Mouse (Mus musculus) stomach, embryonic 14.5 days (tissue): ENCODE results near the gene Pigx. TPM values are rescaled to one million over a fixed set of nuclear protein-coding genes. Genes with fewer than 3 reads are reported as not detected.

Experiments
- ATAC-seq: fragments of 200-750 bp; cut with Nextera tagmentation; 2 replicates; pipeline ENCODE4 v1.8.0; 2017; ENCODE audit warnings: low read depth, moderate TSS enrichment; ENCODE audit not compliant: insufficient number of reproducible peaks, insufficient read depth, low FRiP score
- H3K27ac ChIP-seq: fragments of 300-500 bp; sonication (generic); 2 replicates; pipeline ENCODE4 v1.5.1; 2014; ENCODE audit warnings: mild to moderate bottlenecking, low read length, moderate library complexity, mixed read lengths
- H3K27me3 ChIP-seq: fragments of 300-500 bp; sonication (generic); 2 replicates; pipeline ENCODE4 v1.6.1; 2014; ENCODE audit warnings: low read length, control low read depth, mixed read lengths; ENCODE audit not compliant: control insufficient read depth, insufficient read depth
- H3K36me3 ChIP-seq: fragments of 300-500 bp; sonication (generic); 2 replicates; pipeline ENCODE4 v1.6.1; 2014; ENCODE audit warnings: mild to moderate bottlenecking, control low read depth, low read length, moderate library complexity, mixed read lengths; ENCODE audit not compliant: control insufficient read depth, insufficient read depth
- H3K4me1 ChIP-seq: fragments of 300-500 bp; sonication (generic); 2 replicates; pipeline ENCODE4 v1.6.1; 2014; ENCODE audit warnings: low read length, control low read depth, mixed read lengths; ENCODE audit not compliant: control insufficient read depth, insufficient read depth
- H3K4me2 ChIP-seq: fragments of 300-500 bp; sonication (generic); replicated peaks from 2 replicates; pipeline ENCODE4 v1.6.1; 2014; ENCODE audit warnings: low read depth, low read length, control low read depth
- H3K4me3 ChIP-seq: fragments of 300-500 bp; sonication (generic); 2 replicates; pipeline ENCODE4 v1.5.1; 2014; ENCODE audit warnings: low read depth, low read length, control low read depth
- H3K9ac ChIP-seq: fragments of 300-500 bp; sonication (generic); replicated peaks from 2 replicates; pipeline ENCODE4 v1.6.1; 2014; ENCODE audit warnings: low read depth, mild to moderate bottlenecking, control low read depth, low read length, moderate library complexity, mixed read lengths
- H3K9me3 ChIP-seq: fragments of 300-500 bp; sonication (generic); 2 replicates; pipeline ENCODE4 v1.6.1; 2016; ENCODE audit warnings: low read depth, low read length, control low read depth; ENCODE audit not compliant: control insufficient read depth
- WGBS: fragments of 180-500 bp; shearing (Covaris S2); extraction: QIAGEN DNeasy Blood & Tissue Kit; methylation state at CpG from one replicate; pipeline ENCODE4 v1.1.7; 2014; 5-methylcytosine and 5-hydroxymethylcytosine counted together
- polyA plus RNA-seq: library from polyadenylated mRNA; unstranded; fragments of >200 nt; fragmentation: Nextera tagmentation; extraction: Ambion mirVana; gene quantifications from 2 replicates; pipeline ENCODE4 v1.2.1, GENCODE M21; 2014

Gene Pigx
- polyA plus RNA-seq: 111 and 125 TPM in 2 replicates

GRCm38 (mm10) chr16:32099638-32100150, at the start of gene Pigx, which contains the start of gene Cep19:
Pigx (minus strand) TSS chr16:32099740.
Cep19 (plus strand) TSS chr16:32099800.
- no peaks in the 10 kb centered on the region for H3K27me3 ChIP-seq
- ATAC-seq: peak; percentile 96
- peaks cover 4% of the 10 kb centered on the region; the same call in 1 of the 2 replicates for H3K36me3 ChIP-seq
- H3K9me3 ChIP-seq: no peaks in the 10 kb centered on the region
- under 1% methylated on average over 34 of the region's 34 CpGs for WGBS
- peak within 1 kb of the TSS; percentile 83 for H3K4me3 ChIP-seq
- H3K4me2 ChIP-seq: peak within 1 kb of the TSS; percentile 80
- peak within 1 kb of the TSS; percentile 78 for H3K9ac ChIP-seq
- peak within 1 kb of the TSS; percentile 61; the same call in 1 of the 2 replicates for H3K27ac ChIP-seq
- H3K4me1 ChIP-seq: peaks cover 4% of the 10 kb centered on the region; the same call in 1 of the 2 replicates

DNA sequence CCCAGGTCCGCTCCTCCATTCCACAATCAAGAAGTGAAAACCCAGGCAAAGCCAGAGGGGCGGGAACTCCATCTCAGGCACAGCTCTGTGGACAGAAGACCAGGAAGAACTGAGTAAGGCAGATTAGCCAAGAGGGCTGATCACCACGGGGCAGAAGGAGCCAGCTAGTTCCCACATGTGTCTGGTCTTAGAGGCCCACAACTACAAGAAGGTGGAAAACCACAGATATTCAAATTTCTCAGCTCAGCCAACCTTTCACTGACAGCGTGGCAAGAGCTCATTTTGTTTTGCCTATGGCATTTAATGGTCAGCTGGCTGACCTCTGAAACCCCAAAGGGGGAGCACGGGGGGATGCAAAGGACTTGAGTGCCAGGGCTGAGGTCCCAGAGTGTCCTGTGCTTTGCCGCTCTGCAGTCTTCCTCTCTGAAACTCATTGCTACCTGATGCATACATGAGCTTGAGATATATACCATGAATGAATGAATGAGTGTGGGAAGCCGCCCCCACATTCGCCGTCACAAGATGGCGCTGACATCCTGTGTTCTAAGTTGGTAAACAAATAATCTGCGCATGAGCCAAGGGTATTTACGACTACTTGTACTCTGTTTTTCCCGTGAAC, 48.2 kb upstream of the Pigx start:
- no peak overlapping the region for H3K4me2 ChIP-seq
- WGBS: 69% methylated on average over 11 of the region's 13 CpGs
- no peak; the same call in 1 of the 2 replicates for ATAC-seq

DNA sequence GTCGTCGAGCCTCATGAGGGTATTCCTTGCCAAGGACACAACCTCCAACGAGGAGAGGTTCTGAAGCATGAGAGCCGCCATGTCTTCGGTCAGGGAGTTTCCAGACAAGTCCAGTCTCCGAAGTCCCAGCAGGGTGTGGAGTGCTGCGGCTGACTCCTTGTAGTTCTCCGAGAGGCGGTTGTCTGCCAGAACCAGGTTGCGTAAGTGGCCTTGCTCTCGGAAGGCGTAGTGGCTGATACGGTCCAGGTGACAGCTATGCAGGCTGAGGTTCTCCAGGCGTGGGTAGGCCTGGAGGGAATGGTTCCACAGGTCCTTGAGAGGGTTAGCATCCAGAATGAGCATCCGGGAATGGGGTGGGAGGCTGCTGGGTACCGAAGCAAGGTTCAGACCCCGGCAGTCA, 45.1 kb upstream of the Pigx start:
- 92% methylated on average over 17 of the region's 17 CpGs for WGBS
- Histone ChIP-seq H3K9ac (no peak overlapping the region), H3K4me2 (no peak overlapping the region), H3K4me1 (no peaks in the 10 kb centered on the region), H3K36me3 (no peaks in the 10 kb centered on the region), H3K27ac (no peak overlapping the region), H3K4me3 (no peak overlapping the region), H3K27me3 (no peaks in the 10 kb centered on the region), H3K9me3 (peaks cover 9% of the 10 kb centered on the region; the same call in 1 of the 2 replicates)
- ATAC-seq: no peak

More for the DNA sequence above, 48.2 kb upstream of the Pigx start:
- H3K9me3 ChIP-seq: peaks cover 9% of the 10 kb centered on the region; the same call in 1 of the 2 replicates
- H3K4me1 ChIP-seq: no peaks in the 10 kb centered on the region
- H3K4me3 ChIP-seq: no peak overlapping the region
- no peak overlapping the region for H3K9ac ChIP-seq
- H3K36me3 ChIP-seq: no peaks in the 10 kb centered on the region
- no peak overlapping the region for H3K27ac ChIP-seq
- H3K27me3 ChIP-seq: no peaks in the 10 kb centered on the region

- no peak for ATAC-seq
- H3K27me3 ChIP-seq: no peaks in the 10 kb centered on the region
- peaks cover 9% of the 10 kb centered on the region; the same call in 1 of the 2 replicates for H3K9me3 ChIP-seq
- no peaks in the 10 kb centered on the region for H3K36me3 ChIP-seq
- no peak overlapping the region for H3K4me3 ChIP-seq
- H3K4me2 ChIP-seq: no peak overlapping the region
- 94% methylated on average over 15 of the region's 15 CpGs for WGBS
- H3K4me1 ChIP-seq: no peaks in the 10 kb centered on the region
- H3K27ac ChIP-seq: no peak overlapping the region
- no peak overlapping the region for H3K9ac ChIP-seq
Observed at GRCm38 (mm10) chr16:32143766-32144165, 44.2 kb upstream of the Pigx start.

GRCm38 (mm10) chr16:32138954-32139353, 39.4 kb upstream of the Pigx start:
- no peak for ATAC-seq
- 70% methylated on average over 1 of the region's 1 CpGs for WGBS
- Histone ChIP-seq H3K9me3 (peaks cover 9% of the 10 kb centered on the region; the same call in 1 of the 2 replicates), H3K4me3 (no peak overlapping the region), H3K4me2 (no peak overlapping the region), H3K36me3 (no peaks in the 10 kb centered on the region), H3K27me3 (no peaks in the 10 kb centered on the region), H3K9ac (no peak overlapping the region), H3K4me1 (no peaks in the 10 kb centered on the region), H3K27ac (no peak overlapping the region)

- no peak overlapping the region for H3K4me2 ChIP-seq
- H3K9me3 ChIP-seq: no peaks in the 10 kb centered on the region
- no peak for ATAC-seq
- H3K36me3 ChIP-seq: no peaks in the 10 kb centered on the region
- no peaks in the 10 kb centered on the region for H3K4me1 ChIP-seq
- WGBS: 85% methylated on average over 7 of the region's 7 CpGs
- H3K27ac ChIP-seq: no peak overlapping the region
- H3K27me3 ChIP-seq: no peaks in the 10 kb centered on the region
- H3K9ac ChIP-seq: no peak overlapping the region
- H3K4me3 ChIP-seq: no peak overlapping the region
Observed at GRCm38 (mm10) chr16:32135842-32136357, 36.4 kb upstream of the Pigx start.

DNA sequence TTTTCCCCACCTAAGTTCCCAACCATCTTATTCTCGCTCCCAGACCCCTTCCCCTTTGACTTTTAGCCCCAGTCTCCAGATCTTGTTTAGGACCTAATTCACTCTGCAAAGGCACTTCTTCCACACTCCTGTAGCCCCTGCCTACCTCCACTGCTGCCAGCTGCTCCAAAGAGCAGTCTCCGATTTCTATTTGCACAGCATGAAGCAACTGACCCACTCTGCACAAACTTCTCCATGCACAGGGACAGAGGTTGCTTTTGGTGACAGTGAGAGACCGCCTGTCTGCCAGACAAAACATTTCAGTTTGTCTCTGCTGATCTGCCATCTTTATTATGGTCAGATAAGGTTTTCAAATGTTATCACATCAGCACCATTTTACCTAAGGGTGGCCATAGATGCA, 33.6 kb upstream of the Pigx start:
- no peak for ATAC-seq
- Histone ChIP-seq H3K9ac (no peak overlapping the region), H3K27me3 (no peaks in the 10 kb centered on the region), H3K4me1 (no peaks in the 10 kb centered on the region), H3K9me3 (no peaks in the 10 kb centered on the region), H3K36me3 (no peaks in the 10 kb centered on the region), H3K4me2 (no peak overlapping the region), H3K27ac (no peak overlapping the region), H3K4me3 (no peak overlapping the region)
- 76% methylated on average over 3 of the region's 3 CpGs for WGBS

- Histone ChIP-seq H3K9me3 (no peaks in the 10 kb centered on the region), H3K4me1 (no peaks in the 10 kb centered on the region), H3K4me2 (peak overlapping the region; percentile 29; the same call in 1 of the 2 replicates), H3K4me3 (no peak overlapping the region), H3K36me3 (no peaks in the 10 kb centered on the region), H3K27me3 (no peaks in the 10 kb centered on the region), H3K27ac (no peak overlapping the region), H3K9ac (no peak overlapping the region)
- 61% methylated on average over 16 of the region's 16 CpGs for WGBS
- peak; percentile 56; the same call in 1 of the 2 replicates for ATAC-seq
Observed at GRCm38 (mm10) chr16:32130190-32130826, 30.8 kb upstream of the Pigx start.
